Mouse (Mus musculus): ENCODE measurements at regions not wholly inside any gene's neighbourhood (a gene's known extent, or its start where the extent isn't known, plus 50 kb on each side); places are given as distances from the start of the nearest gene placed in this dataset.
A peak's percentile ranks its signal among the peaks of the same experiment; 100 is the strongest.

DNA sequence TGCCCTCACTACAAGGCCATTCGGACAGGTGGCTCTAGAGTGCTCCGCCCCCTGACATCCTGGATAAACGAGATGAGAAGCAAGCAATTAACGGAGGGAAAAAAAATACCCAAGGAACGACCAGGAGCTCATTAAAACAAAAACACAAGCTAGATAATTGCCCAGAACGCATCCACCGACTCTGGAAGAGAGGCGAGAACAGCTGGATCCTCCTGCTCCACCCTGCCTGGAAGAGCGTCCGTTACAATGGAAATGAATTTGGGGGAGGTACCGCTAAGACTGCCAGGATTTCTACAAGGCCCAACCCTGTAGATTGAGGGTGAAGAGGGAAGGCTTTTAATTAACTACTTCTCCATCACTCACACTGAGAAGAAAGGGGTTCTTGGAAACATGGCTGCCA, 85.6 kb upstream of the Spaca7 start:
- H3K36me3 ChIP-seq: no peaks in the 10 kb centered on the region
- H3K4me1 ChIP-seq: peaks cover 27% of the 10 kb centered on the region
- no peak overlapping the region for H3K4me3 ChIP-seq
- peaks cover 64% of the 10 kb centered on the region for H3K27me3 ChIP-seq
- H3K9ac ChIP-seq (replicated peaks): no peak overlapping the region
- H3K4me2 ChIP-seq (replicated peaks): no peak overlapping the region
- 0 out of 2 replicates have a peak, but pooled peaks have one; percentile 19 for ATAC-seq (ENCODE audit: low FRiP score, low read depth)
- no peak overlapping the region for H3K27ac ChIP-seq (replicated peaks)
- no peaks in the 10 kb centered on the region for H3K9me3 ChIP-seq
- 57% methylated on average over 11 of the region's 11 CpGs for WGBS

DNA sequence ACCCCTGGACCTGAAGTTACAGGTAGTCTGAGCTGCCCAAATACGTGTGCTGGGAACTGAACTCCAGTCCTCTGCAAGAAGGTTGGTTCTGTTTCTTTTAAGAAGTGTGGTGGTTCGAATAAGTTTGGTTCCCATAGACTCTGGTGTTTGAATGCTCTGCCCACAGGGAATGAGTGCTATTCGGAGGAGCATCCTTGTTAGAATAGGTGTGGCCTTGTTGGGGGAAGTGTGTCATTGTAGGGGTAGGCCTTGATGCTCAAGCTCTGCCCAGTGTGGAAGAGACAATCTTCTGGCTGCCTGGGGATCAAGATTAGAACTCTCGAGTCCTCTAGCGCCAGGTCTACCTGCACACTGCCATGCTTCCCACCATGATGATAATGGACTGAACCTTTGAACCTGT, 83.6 kb upstream of the Spaca7 start:
- ATAC-seq (ENCODE audit: low FRiP score, low read depth): no peak
- Histone ChIP-seq H3K36me3 (no peaks in the 10 kb centered on the region), H3K4me2 (replicated peaks) (no peak overlapping the region), H3K9ac (replicated peaks) (no peak overlapping the region), H3K27me3 (peaks cover 61% of the 10 kb centered on the region), H3K4me1 (peaks cover 16% of the 10 kb centered on the region), H3K4me3 (no peak overlapping the region), H3K27ac (replicated peaks) (no peak overlapping the region), H3K9me3 (no peaks in the 10 kb centered on the region)
- WGBS: 90% methylated on average over 5 of the region's 5 CpGs

DNA sequence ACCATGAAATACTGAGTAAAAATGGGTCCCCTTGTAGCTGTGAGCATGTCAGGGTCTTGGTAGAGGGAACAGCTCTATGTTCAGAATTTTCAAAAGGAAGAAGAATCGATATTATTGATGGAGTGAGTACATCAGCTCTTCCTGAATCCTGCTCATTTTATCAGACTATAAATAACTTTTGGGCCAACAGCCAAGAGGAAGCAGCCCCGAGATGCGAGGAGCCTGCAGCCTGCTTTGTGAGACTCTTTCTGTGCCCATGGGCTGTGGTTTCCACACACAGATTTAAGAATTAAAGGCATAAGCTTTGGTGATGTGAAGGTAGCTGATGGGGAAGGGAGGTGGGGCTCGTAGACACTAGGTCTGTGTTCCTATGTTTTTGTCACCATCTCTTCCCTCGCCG, 81.4 kb upstream of the Spaca7 start:
- H3K27me3 ChIP-seq: peaks cover 45% of the 10 kb centered on the region
- H3K27ac ChIP-seq (replicated peaks): no peak overlapping the region
- WGBS: 89% methylated on average over 6 of the region's 6 CpGs
- H3K36me3 ChIP-seq: no peaks in the 10 kb centered on the region
- H3K4me2 ChIP-seq (replicated peaks): no peak overlapping the region
- H3K9me3 ChIP-seq: no peaks in the 10 kb centered on the region
- no peak for ATAC-seq (ENCODE audit: low FRiP score, low read depth)
- H3K4me3 ChIP-seq: no peak overlapping the region
- H3K9ac ChIP-seq (replicated peaks): no peak overlapping the region
- peaks cover 8% of the 10 kb centered on the region for H3K4me1 ChIP-seq

DNA sequence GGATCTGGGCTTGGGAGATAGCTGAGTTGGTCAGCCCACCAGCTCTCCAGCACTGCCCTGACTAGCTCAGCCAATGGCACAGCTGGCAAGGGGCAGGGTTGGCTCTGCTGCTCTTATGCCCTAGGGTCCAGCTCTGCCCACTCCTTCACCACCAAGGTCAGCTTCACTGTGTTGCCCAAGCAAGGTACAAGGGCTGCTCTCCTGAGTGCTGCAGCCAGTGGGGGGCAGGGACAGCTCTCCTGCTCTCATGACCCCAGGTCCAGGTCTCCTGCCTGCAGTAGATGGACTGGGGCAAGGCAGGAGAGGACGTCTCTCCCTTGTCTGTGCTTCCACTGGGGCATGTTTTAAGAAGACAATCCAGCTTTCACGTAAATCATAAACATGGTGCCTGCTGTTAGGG, 80.4 kb upstream of the Spaca7 start:
- H3K4me3 ChIP-seq: no peak overlapping the region
- no peak overlapping the region for H3K4me2 ChIP-seq (replicated peaks)
- H3K27me3 ChIP-seq: peaks cover 43% of the 10 kb centered on the region
- ATAC-seq (ENCODE audit: low FRiP score, low read depth): no peak
- WGBS: 63% methylated on average over 2 of the region's 2 CpGs
- H3K27ac ChIP-seq (replicated peaks): no peak overlapping the region
- H3K36me3 ChIP-seq: no peaks in the 10 kb centered on the region
- H3K9ac ChIP-seq (replicated peaks): no peak overlapping the region
- H3K9me3 ChIP-seq: no peaks in the 10 kb centered on the region
- peaks cover 12% of the 10 kb centered on the region for H3K4me1 ChIP-seq

DNA sequence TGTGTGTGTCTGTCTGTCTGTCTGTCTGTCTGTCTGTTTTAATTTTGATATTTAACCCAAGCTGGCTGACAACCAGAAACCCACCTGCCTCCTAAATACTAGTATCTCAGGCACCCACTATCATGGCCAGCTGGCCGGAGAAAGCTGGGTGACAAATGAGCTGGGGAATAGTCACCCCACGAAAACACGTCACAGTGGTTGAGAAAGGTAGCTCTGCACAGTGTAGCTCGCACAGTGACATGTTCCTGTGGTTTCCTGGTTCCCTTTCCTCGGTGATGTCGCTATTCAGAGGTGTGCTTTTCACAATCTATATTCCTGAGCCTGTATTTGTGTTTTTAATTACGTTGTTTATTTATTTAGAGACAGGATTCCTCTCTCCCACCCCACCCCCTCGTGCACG, 78.3 kb upstream of the Spaca7 start:
- H3K9me3 ChIP-seq: no peaks in the 10 kb centered on the region
- peaks cover 20% of the 10 kb centered on the region for H3K4me1 ChIP-seq
- no peak overlapping the region for H3K9ac ChIP-seq (replicated peaks)
- H3K27me3 ChIP-seq: peaks cover 44% of the 10 kb centered on the region
- no peaks in the 10 kb centered on the region for H3K36me3 ChIP-seq
- WGBS: 77% methylated on average over 9 of the region's 9 CpGs
- ATAC-seq (ENCODE audit: low FRiP score, low read depth): no peak
- no peak overlapping the region for H3K27ac ChIP-seq (replicated peaks)
- H3K4me3 ChIP-seq: no peak overlapping the region
- no peak overlapping the region for H3K4me2 ChIP-seq (replicated peaks)

DNA sequence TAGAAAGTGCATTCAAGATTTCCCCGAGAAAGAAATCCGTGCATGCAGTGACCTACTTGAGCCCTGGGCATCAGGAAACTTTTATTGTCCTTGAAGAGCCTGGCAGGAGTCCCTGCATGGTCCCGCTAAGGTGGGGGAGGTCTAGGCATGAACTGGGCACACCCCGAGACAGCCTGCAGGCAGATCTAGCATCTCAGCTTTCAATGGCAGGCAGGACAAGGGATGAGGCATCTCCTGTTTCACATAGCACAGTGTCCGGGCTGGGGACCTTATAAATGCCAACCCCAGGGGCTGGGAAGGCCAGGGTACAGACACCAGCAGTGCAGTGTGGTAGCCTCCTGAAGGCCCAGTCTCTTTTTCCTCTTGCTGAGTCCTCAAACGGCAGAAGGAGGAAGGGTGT, 75.4 kb upstream of the Spaca7 start:
- Histone ChIP-seq H3K27ac (replicated peaks) (no peak overlapping the region), H3K36me3 (no peaks in the 10 kb centered on the region), H3K9me3 (no peaks in the 10 kb centered on the region), H3K4me1 (peaks cover 49% of the 10 kb centered on the region), H3K9ac (replicated peaks) (no peak overlapping the region), H3K4me3 (no peak overlapping the region), H3K27me3 (peaks cover 63% of the 10 kb centered on the region), H3K4me2 (replicated peaks) (no peak overlapping the region)
- no peak for ATAC-seq (ENCODE audit: low FRiP score, low read depth)
- WGBS: 15% methylated on average over 6 of the region's 6 CpGs

DNA sequence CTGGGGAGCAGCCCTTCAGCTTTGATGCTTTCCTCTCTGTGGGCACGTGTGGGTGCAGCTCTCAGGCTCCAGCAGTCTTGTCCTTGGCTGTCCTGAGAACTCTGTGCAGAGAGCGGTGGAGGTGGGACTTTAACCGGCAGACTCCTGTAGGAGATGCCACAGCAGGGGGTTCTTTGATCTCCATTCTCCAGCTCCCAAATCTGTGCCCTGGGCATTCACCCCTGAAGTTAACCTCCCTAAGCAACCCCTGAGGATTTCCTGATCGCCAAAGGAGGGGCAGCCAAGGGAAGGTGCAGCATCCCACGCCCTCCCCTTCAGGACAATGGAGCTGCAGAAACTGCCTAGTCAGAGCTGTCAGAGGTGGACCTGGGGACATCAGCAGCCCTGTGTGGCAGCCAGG, 73.2 kb upstream of the Spaca7 start:
- Histone ChIP-seq H3K9me3 (no peaks in the 10 kb centered on the region), H3K4me3 (no peak overlapping the region), H3K27me3 (peaks cover 54% of the 10 kb centered on the region), H3K4me1 (peaks cover 66% of the 10 kb centered on the region), H3K4me2 (replicated peaks) (no peak overlapping the region), H3K27ac (replicated peaks) (0 out of 2 replicates have a peak overlapping the region, but pooled peaks have one; percentile 22), H3K36me3 (no peaks in the 10 kb centered on the region), H3K9ac (replicated peaks) (no peak overlapping the region)
- no peak for ATAC-seq (ENCODE audit: low FRiP score, low read depth)
- WGBS: 5% methylated on average over 5 of the region's 5 CpGs

DNA sequence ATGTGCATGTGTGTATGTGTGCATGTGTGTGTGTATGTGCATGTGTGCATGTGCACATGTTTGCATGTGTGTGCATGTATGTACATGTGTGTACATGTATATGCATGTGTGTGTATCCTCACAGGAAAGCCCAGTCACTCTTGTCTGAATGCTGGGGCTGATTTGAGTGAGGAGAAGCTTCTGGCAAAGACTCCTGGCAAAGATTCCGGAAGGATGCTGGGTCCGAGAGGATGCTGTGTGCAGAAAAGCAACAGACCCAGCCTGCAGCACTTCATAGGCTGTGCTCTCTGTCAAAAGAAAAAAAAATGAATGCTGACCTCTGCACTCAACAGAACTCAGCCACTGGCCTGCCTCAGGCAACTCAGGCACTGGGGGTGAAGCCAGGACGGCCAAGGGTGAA, 72.5 kb upstream of the Spaca7 start:
- no peaks in the 10 kb centered on the region for H3K36me3 ChIP-seq
- ATAC-seq (ENCODE audit: low FRiP score, low read depth): no peak
- H3K9me3 ChIP-seq: no peaks in the 10 kb centered on the region
- 0 out of 2 replicates have a peak overlapping the region, but pooled peaks have one; percentile 22 for H3K27ac ChIP-seq (replicated peaks)
- WGBS: 43% methylated on average over 3 of the region's 3 CpGs
- H3K27me3 ChIP-seq: peaks cover 55% of the 10 kb centered on the region
- H3K4me1 ChIP-seq: peaks cover 72% of the 10 kb centered on the region
- H3K9ac ChIP-seq (replicated peaks): no peak overlapping the region
- H3K4me3 ChIP-seq: no peak overlapping the region
- H3K4me2 ChIP-seq (replicated peaks): no peak overlapping the region

DNA sequence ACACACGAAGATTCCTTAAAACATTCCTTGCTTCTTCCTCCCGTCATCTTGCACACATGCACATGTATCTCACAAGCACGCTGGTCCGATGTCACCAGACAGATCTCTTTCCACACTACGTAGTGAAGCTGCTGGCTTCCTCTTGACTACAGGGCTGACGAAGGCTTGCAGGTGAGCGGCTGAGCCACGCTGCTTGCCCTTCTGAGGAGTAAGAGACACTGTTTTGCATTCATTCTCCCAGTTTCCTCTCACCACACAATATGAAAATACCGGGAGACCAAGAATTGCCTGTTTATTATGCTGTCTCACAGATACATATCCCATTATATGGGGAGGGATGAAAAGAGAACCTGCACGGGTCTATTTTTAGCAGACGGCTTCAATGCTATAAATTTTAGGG, 71.0 kb upstream of the Spaca7 start:
- H3K4me1 ChIP-seq: peaks cover 72% of the 10 kb centered on the region

DNA sequence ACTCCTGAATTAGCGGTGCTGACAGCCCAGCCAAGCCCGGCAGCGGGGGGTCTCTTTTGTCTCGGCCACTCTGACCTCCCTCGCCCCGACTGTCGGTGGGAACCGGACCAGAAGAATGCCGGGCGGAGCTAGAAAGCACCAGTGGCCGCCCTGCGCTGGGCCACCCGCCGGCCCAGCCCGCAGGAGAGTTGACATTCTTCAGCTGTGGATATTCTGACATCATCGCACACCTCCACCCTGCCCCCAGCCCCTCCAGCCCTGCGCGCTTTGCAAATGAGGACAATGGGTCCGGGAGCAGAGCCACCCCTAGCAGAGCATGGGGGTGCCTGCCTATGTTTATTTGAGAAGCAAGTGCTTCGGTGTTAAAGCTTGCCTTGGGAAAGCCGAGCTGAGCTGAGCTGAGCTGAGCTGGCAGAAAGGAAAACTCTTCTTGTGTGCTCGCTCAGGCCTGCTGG, 70.5 kb upstream of the Spaca7 start:
- Histone ChIP-seq H3K27me3 (peaks cover 50% of the 10 kb centered on the region), H3K9me3 (no peaks in the 10 kb centered on the region), H3K36me3 (no peaks in the 10 kb centered on the region), H3K4me2 (replicated peaks) (peak overlapping the region; percentile 50), H3K27ac (replicated peaks) (peak overlapping the region; percentile 91), H3K4me3 (peak overlapping the region; percentile 24), H3K9ac (replicated peaks) (peak overlapping the region; percentile 34; the same call in 1 of the 2 replicates), H3K4me1 (peaks cover 67% of the 10 kb centered on the region)
- under 1% methylated on average over 22 of the region's 22 CpGs for WGBS
- peak; percentile 82 for ATAC-seq (ENCODE audit: low FRiP score, low read depth)

More for the DNA sequence above, 71.0 kb upstream of the Spaca7 start:
- Histone ChIP-seq H3K27ac (replicated peaks) (peak overlapping the region; percentile 91), H3K9ac (replicated peaks) (no peak overlapping the region; the same call in 1 of the 2 replicates), H3K27me3 (peaks cover 55% of the 10 kb centered on the region), H3K9me3 (no peaks in the 10 kb centered on the region), H3K4me3 (peak overlapping the region; percentile 24), H3K4me2 (replicated peaks) (peak overlapping the region; percentile 50), H3K36me3 (no peaks in the 10 kb centered on the region)
- ATAC-seq (ENCODE audit: low FRiP score, low read depth): no peak
- 3% methylated on average over 11 of the region's 11 CpGs for WGBS

DNA sequence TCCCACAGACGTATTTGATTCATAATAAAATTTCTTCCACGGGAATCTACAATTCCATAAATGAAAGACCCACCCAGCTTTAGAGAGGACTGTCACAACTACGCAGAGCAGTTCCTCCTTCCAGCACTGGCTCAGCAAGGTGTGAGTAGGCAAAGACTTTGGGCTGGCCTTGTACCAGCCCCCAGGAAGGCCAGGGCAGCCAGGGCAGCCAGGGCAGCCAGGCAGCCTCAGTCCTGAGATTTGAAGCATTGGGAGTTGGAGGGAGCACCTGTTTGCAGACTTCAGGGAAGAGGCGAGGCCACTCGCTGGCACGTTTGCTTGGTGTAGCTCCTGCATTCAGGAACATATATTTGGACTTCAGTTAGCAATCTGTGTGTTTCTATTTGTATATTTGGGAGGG, 70.0 kb upstream of the Spaca7 start:
- H3K27me3 ChIP-seq: peaks cover 45% of the 10 kb centered on the region
- H3K4me1 ChIP-seq: peaks cover 62% of the 10 kb centered on the region
- H3K36me3 ChIP-seq: no peaks in the 10 kb centered on the region
- peak overlapping the region; percentile 24 for H3K4me3 ChIP-seq
- peak overlapping the region; percentile 34; the same call in 1 of the 2 replicates for H3K9ac ChIP-seq (replicated peaks)
- 3% methylated on average over 6 of the region's 6 CpGs for WGBS
- H3K27ac ChIP-seq (replicated peaks): peak overlapping the region; percentile 91
- no peaks in the 10 kb centered on the region for H3K9me3 ChIP-seq
- peak overlapping the region; percentile 50 for H3K4me2 ChIP-seq (replicated peaks)
- ATAC-seq (ENCODE audit: low FRiP score, low read depth): 0 out of 2 replicates have a peak, but pooled peaks have one; percentile 6

DNA sequence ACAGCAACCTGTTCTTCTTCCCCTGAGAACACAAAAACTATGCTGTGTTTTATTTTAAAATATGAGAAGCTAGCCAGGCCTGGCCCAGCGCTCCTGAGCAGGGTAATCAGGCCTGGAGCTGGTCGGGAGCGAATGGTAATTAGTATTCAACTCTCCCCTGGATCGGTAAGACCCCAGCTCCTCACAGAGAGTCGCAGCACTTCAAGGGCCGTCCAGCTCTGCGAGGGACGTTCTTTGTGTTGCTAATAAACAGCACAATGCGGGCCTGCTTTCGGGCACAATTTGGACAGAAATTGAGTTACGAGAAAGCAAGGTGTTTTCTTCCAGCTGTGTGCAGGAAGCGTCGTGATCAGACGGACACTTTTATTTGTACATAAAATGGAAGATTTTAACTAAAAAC, 69.5 kb upstream of the Spaca7 start:
- H3K36me3 ChIP-seq: no peaks in the 10 kb centered on the region
- peak overlapping the region; percentile 91 for H3K27ac ChIP-seq (replicated peaks)
- H3K9ac ChIP-seq (replicated peaks): no peak overlapping the region
- H3K4me1 ChIP-seq: peaks cover 61% of the 10 kb centered on the region
- H3K27me3 ChIP-seq: peaks cover 42% of the 10 kb centered on the region
- no peaks in the 10 kb centered on the region for H3K9me3 ChIP-seq
- H3K4me3 ChIP-seq: no peak overlapping the region
- WGBS: under 1% methylated on average over 14 of the region's 14 CpGs
- ATAC-seq (ENCODE audit: low FRiP score, low read depth): peak; percentile 72
- H3K4me2 ChIP-seq (replicated peaks): peak overlapping the region; percentile 50

DNA sequence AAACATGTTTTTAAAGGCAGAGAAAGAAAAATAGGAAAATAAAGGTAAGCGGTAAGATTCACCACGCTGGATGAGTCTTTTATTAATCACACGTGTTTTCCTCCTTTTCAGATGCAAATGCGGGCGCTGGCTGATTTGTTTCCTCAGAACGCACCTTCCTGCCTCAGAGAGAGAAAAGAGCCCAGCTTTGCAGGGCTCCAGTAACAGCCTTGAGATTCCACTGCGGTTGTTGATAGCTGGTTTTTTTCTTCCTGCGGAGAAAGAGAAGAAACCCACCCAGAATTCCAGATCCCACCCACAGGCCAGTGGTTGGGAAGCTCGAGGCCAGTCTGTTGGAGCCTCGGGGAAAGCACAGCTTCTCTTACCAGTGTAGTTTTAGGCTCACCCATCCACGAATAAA, 68.6 kb upstream of the Spaca7 start:
- Histone ChIP-seq H3K36me3 (no peaks in the 10 kb centered on the region), H3K9ac (replicated peaks) (peak overlapping the region; percentile 32), H3K27ac (replicated peaks) (peak overlapping the region; percentile 67), H3K27me3 (peaks cover 38% of the 10 kb centered on the region), H3K4me1 (peaks cover 61% of the 10 kb centered on the region), H3K9me3 (no peaks in the 10 kb centered on the region), H3K4me2 (replicated peaks) (peak overlapping the region; percentile 31), H3K4me3 (no peak overlapping the region)
- under 1% methylated on average over 11 of the region's 11 CpGs for WGBS
- no peak for ATAC-seq (ENCODE audit: low FRiP score, low read depth)
